Mouse (Mus musculus) lung, adult 2 months (tissue): ENCODE measurements around the gene Maml3.

Experiments used
- CTCF ChIP-seq: fragments of 200-500 bp; IDR thresholded peaks from 2 replicates; pipeline ENCODE4 v1.5.1; 2011; ENCODE audit warnings: mild to moderate bottlenecking, low read length, control low read depth; ENCODE audit not compliant: insufficient read depth
- POLR2A ChIP-seq: fragments of 200-500 bp; IDR thresholded peaks from 2 replicates; pipeline ENCODE4 v1.6.1; 2011; ENCODE audit warnings: low read depth, mild to moderate bottlenecking, control low read depth, low read length, borderline replicate concordance; ENCODE audit errors: extremely low read depth

GRCm38 (mm10) chr3:51652292-51652691 is 452.6 kb downstream of the Maml3 start:
- TF ChIP-seq CTCF (peak; percentile 61), POLR2A (no peak)
